Mouse (Mus musculus) testis, adult 2 months (tissue): Measurements from ENCODE around the gene Spata16. TPM values are rescaled to one million over a fixed set of nuclear protein-coding genes. Genes with fewer than 3 reads are reported as not detected.

Source experiments
- H3K27ac ChIP-seq: fragments of 200-500 bp; 2 replicates; pipeline ENCODE4 v1.5.1; 2012; ENCODE audit warnings: low read depth, low read length; ENCODE audit not compliant: control insufficient read depth, insufficient read depth
- H3K27me3 ChIP-seq: fragments of 200-500 bp; 2 replicates; pipeline ENCODE4 v1.6.1; 2012; ENCODE audit warnings: mild to moderate bottlenecking, low read length, moderate library complexity; ENCODE audit not compliant: control insufficient read depth, insufficient read depth
- H3K36me3 ChIP-seq: fragments of 200-500 bp; 2 replicates; pipeline ENCODE4 v1.6.1; 2012; ENCODE audit warnings: mild to moderate bottlenecking, low read length; ENCODE audit not compliant: control insufficient read depth, insufficient read depth
- H3K4me1 ChIP-seq: fragments of 200-500 bp; 2 replicates; pipeline ENCODE4 v1.6.1; 2012; ENCODE audit warnings: low read length; ENCODE audit not compliant: control insufficient read depth, insufficient read depth
- H3K4me3 ChIP-seq: fragments of 200-500 bp; 2 replicates; pipeline ENCODE4 v1.5.1; 2012; ENCODE audit warnings: low read depth, mild to moderate bottlenecking, low read length, moderate library complexity, mixed read lengths; ENCODE audit not compliant: control insufficient read depth
- CTCF ChIP-seq: fragments of 200-500 bp; IDR thresholded peaks from 2 replicates; pipeline ENCODE4 v1.5.1; 2012; ENCODE audit warnings: low read depth, mild to moderate bottlenecking, inconsistent platforms, low read length, moderate library complexity; ENCODE audit not compliant: control insufficient read depth, insufficient read depth, insufficient replicate concordance
- POLR2A ChIP-seq: fragments of 200-500 bp; IDR thresholded peaks from 2 replicates; pipeline ENCODE4 v1.6.1; 2012; ENCODE audit warnings: low read depth, mild to moderate bottlenecking, inconsistent platforms, low read length, moderate library complexity; ENCODE audit not compliant: control insufficient read depth
- polyA plus RNA-seq: library from polyadenylated mRNA; depleted of rRNA; stranded (reverse); fragments of >200 nt; gene quantifications from 2 replicates; pipeline ENCODE4 v1.2.3, GENCODE M21; 2012

The Spata16 gene
- polyA plus RNA-seq, 1 experiment, result 144 TPM

- Histone ChIP-seq H3K4me1 (no peaks in the 10 kb centered on the region), H3K4me3 (no peak overlapping the region), H3K27me3 (no peaks in the 10 kb centered on the region), H3K36me3 (no peaks in the 10 kb centered on the region), H3K27ac (no peak overlapping the region)
- TF ChIP-seq CTCF (no peak), POLR2A (no peak)
Observed at GRCm38 (mm10) chr3:26834178-26835050, 197.0 kb downstream of the Spata16 start.

- Histone ChIP-seq H3K27ac (no peak overlapping the region), H3K4me3 (no peak overlapping the region), H3K36me3 (no peaks in the 10 kb centered on the region), H3K27me3 (no peaks in the 10 kb centered on the region), H3K4me1 (no peaks in the 10 kb centered on the region)
- TF ChIP-seq POLR2A (no peak), CTCF (no peak)
Observed at GRCm38 (mm10) chr3:26835051-26835755, 197.8 kb downstream of the Spata16 start.

- TF ChIP-seq POLR2A (no peak), CTCF (no peak)
- Histone ChIP-seq H3K27me3 (no peaks in the 10 kb centered on the region), H3K4me3 (no peak overlapping the region), H3K4me1 (no peaks in the 10 kb centered on the region), H3K27ac (no peak overlapping the region), H3K36me3 (no peaks in the 10 kb centered on the region)
Observed at GRCm38 (mm10) chr3:26845041-26845440, 207.6 kb downstream of the Spata16 start.

GRCm38 (mm10) chr3:26847935-26848334 is 210.5 kb downstream of the Spata16 start:
- Histone ChIP-seq H3K4me3 (no peak overlapping the region), H3K27me3 (no peaks in the 10 kb centered on the region), H3K27ac (no peak overlapping the region), H3K36me3 (no peaks in the 10 kb centered on the region), H3K4me1 (no peaks in the 10 kb centered on the region)
- TF ChIP-seq CTCF, result no peak
- no peak for TF ChIP-seq POLR2A

- Histone ChIP-seq H3K36me3 (no peaks in the 10 kb centered on the region), H3K4me3 (no peak overlapping the region), H3K27ac (no peak overlapping the region), H3K27me3 (no peaks in the 10 kb centered on the region), H3K4me1 (no peaks in the 10 kb centered on the region)
- TF ChIP-seq CTCF (no peak), POLR2A (no peak)
Observed at GRCm38 (mm10) chr3:26850207-26850606, 212.8 kb downstream of the Spata16 start.

- Histone ChIP-seq H3K4me1 (no peaks in the 10 kb centered on the region), H3K4me3 (no peak overlapping the region), H3K27ac (no peak overlapping the region), H3K27me3 (no peaks in the 10 kb centered on the region), H3K36me3 (no peaks in the 10 kb centered on the region)
- TF ChIP-seq POLR2A (no peak), CTCF (no peak)
Observed at GRCm38 (mm10) chr3:26850691-26851563, 213.5 kb downstream of the Spata16 start.
